Mouse (Mus musculus): ENCODE data around the gene Rasal2. TPM values are rescaled to one million over a fixed set of nuclear protein-coding genes. Genes with fewer than 3 reads are reported as not detected.
A peak's percentile ranks its signal among the peaks of the same experiment; 100 is the strongest.

Gene Rasal2
- polyA plus RNA-seq (2012; rRNA removed), result 3.7 and 4.6 TPM in 2 replicates

DNA sequence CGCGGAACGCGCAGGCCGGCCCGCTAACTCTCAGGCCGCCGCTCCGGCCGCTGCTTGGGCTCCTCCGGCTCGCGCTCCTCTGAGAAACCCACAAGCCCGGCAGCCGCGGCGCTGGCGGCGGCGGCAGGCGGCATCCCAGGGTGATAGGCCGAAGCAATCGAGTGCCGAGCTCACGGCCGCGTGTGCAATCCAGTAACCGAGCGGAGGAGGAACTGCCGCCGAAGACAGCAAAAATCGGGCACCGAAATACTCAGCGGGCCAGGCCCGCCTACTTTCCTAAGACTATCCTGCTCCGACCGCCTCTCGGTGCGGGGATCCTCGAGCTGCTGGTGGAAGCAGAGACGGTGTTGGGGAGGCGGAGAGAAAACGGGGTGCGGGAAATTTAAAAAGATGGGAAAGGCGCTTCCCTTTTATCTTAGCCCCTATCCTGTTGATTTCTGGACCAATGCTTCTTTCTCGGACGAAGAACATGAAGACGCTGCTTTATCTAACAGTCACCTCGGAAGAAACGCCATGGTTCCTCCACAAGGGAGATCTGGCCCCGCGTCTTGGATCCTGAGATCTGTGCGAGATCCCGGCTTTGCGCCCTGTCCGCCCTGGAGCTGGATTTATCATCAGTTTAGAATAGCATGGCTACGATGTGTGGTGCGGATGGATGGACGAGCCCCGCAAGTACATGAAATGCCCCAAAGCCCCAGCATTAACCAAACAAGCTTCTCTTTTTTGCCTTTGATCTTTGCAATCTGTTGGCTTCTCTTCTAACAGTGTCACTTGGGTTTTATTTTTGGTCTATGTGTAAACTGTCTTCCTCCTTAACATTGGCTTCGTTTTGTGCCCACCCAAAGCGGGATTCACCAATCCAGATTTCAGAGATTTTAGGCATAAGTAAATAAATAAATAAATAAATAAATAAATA is at the start of gene Rasal2:
Gene Rasal2 (minus strand): TSS at position 142 of the 916 bp plus-strand sequence.
- DNase-seq (ENCODE audit: low read depth), result peak; percentile 68

GRCm38 (mm10) chr1:157461276-157461675 is 48.9 kb upstream of the Rasal2 start:
- DNase-seq (ENCODE audit: low read depth), result no peak

DNA sequence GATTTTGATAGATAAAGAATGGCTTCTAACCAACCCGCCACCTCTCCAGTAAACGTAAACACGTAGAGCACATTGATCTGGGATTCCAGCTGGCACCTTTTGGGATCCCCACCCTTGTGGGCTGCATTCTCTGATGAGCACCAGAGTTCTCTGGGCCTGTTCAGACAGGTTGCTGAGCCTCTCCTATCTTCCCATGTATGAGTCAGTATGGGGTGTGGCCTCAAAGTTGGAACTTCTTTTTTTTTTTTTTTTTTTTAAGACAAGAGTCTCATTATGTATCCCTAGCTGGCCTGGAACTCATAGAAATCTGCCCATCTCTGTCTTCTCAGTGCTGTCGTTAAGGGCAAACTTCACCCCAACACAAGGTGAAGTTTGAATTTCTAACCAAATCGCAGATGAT is 47.5 kb upstream of the Rasal2 start:
- DNase-seq (ENCODE audit: low read depth), result no peak

DNA sequence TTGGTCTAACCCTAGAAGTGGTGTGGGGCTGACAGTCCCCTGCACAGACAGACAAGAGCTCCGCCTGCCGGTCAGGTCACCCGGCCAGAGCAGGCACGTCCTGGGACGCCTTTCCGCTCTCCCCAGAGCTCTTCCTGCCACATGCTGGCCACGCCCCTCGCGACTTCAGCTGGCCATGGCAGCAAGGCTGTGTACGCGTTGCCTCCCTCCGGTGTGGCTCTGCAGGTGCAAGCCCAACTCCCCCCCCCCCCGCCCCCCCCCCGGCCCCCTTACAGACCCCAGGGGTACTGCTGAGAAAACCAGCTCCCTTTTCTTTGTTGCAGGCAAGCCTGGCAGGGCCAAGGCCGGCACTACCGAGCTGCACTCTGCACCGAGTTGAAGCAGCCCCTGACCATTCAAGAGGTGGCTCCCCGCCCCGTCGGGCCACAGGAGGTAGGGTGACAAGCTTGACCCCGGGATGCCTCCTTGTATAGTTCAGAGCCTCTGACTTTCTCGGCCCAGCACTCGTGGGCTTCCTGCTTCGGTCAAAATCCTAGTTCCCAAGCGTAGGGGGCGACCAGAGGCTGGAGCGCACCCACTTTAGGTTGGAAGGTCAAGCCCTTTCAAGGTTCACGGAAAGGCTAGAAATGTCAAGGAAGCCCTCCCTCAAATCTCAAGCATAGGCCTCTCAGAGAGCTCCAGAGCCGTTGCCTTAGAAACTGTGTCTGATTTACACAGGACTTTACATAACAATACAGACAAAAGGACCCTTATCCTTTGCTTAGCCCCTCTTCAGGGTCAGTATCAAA is 46.2 kb upstream of the Rasal2 start, which contains the start of gene Cryzl2:
Gene Cryzl2 (plus strand): TSS at position 157 of the 788 bp plus-strand sequence.
- no peak for DNase-seq (ENCODE audit: low read depth)

DNA sequence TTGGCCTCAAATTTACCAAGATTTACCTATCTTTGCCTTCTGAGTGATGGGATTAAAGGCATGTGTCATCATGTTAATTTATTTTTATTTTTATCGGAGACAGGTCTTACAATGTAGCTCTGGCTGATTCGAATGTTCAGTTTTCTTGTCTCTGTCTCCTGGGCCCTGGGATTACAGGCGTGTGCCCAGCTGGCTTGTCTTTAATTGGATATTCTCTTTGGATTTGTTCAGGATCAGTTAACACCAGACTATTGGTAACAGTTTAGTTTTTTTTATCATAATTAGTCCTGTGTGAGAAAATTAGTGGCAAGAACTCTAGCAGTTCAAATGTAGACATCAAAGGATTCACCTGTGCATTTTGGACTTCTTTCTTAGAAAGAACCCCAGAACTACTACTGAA is 45.4 kb upstream of the Rasal2 start:
- DNase-seq (ENCODE audit: low read depth), result no peak

DNA sequence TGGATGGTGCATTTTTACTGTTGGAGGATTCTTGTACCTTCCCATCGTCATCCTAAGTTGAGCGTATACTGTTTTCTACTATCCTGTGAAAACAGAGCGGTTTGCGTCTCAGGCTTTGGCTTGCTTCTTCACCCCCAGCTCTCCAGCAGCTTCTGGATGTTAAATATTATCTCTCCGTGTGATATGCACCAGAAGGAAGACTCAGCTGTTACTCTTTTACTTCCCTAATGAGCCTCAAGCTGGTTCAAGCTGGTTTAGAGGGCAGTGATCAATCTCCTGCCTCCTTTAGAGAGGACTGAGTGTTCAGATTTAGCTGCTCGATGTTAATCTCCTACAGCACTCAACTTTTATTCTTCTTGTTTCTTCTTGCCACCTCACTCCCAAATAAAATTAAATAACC is 42.5 kb upstream of the Rasal2 start:
- DNase-seq (ENCODE audit: low read depth), result no peak

GRCm38 (mm10) chr1:157452759-157453549 is 40.6 kb upstream of the Rasal2 start:
- DNase-seq (ENCODE audit: low read depth), result no peak

DNA sequence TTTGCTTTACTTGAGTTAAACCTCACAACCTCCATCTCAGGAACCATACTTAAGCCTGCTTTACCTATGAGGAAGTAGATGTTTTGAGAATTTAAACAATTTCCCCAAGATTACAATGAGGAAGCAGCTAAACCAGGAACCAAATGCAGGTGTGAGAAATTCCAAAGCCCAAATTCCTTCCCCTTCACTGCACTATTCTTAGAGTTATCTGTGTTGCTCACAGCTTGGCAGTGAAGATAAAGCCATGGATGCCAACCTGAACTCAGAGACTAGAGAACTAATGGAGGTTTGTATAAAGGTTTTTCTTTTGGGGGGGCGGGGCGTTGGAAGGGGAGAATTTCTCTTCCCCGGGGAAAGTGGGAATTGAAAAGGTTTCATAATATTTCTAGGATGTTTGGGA is 39.9 kb upstream of the Rasal2 start:
- no peak for DNase-seq (ENCODE audit: low read depth)

- DNase-seq (ENCODE audit: low read depth), result no peak
Observed at GRCm38 (mm10) chr1:157449981-157450636, 37.7 kb upstream of the Rasal2 start.

GRCm38 (mm10) chr1:157449532-157449931 is 37.1 kb upstream of the Rasal2 start:
- no peak for DNase-seq (ENCODE audit: low read depth)

GRCm38 (mm10) chr1:157448805-157449188 is 36.4 kb upstream of the Rasal2 start:
- no peak for DNase-seq (ENCODE audit: low read depth)

- no peak for DNase-seq (ENCODE audit: low read depth)
Observed at GRCm38 (mm10) chr1:157448164-157448804, 35.9 kb upstream of the Rasal2 start.

DNA sequence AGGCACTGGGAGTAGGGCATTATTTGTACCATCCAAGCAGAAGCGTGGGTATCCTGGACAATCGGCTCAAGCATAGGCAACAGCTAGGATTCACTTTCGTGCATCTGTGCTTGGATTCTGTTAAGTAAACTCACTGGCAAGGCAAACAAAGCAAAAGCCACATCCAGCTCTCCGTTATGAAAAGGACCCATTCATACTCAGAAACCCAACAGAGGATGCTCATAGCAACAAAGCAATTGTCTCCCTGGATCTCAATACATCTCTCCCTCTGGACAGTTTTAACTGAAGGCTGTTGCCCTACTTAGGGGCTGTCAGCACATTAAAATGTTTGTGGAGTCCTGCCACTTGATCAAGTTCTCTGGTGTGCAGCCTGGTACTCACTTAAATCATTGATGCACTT is 34.7 kb upstream of the Rasal2 start:
- no peak for DNase-seq (ENCODE audit: low read depth)

- DNase-seq (ENCODE audit: low read depth), result no peak
Observed at GRCm38 (mm10) chr1:157446325-157446724, 33.9 kb upstream of the Rasal2 start.

- no peak for DNase-seq (ENCODE audit: low read depth)
Observed at GRCm38 (mm10) chr1:157445398-157445910, 33.1 kb upstream of the Rasal2 start.

- DNase-seq (ENCODE audit: low read depth), result no peak
Observed at GRCm38 (mm10) chr1:157444632-157445300, 32.4 kb upstream of the Rasal2 start.

- no peak for DNase-seq (ENCODE audit: low read depth)
Observed at GRCm38 (mm10) chr1:157443723-157444561, 31.5 kb upstream of the Rasal2 start.

GRCm38 (mm10) chr1:157443026-157443722 is 30.8 kb upstream of the Rasal2 start:
- DNase-seq (ENCODE audit: low read depth), result no peak
